Mouse (Mus musculus) CD4-positive, CD25-positive, alpha-beta regulatory T cell, adult 2 months (primary cell): ENCODE measurements around the gene Washc3.

Experiments used
- DNase-seq: peaks from one replicate; pipeline ENCODE4 v3.0.0-alpha.2; 2012; ENCODE audit warnings: low read depth, low spot score

Washc3 gene

GRCm38 (mm10) chr10:88255556-88255955, 54.7 kb downstream of the Washc3 start:
- DNase-seq, result peak; percentile 4

GRCm38 (mm10) chr10:88260309-88260708, 59.4 kb downstream of the Washc3 start:
- DNase-seq, result no peak

DNA sequence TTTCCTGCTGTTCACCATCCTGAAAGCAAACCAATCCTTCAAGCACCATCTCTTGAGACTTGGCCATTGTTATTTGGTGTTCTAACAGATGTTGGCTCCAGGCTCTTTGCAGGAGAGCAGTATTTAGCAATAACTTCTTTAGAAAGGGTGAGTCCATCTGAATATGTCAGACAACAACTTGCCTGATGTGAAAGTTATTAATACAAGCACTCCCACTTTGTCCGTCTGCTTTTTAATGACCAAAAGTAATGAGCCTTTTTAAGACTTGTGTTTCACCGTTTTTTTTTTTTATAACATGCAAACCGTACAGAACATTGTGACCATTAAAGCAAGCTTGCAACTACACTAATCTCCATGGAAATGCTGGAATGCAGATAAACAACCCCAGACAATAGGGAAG, 60.3 kb downstream of the Washc3 start:
- no peak for DNase-seq

GRCm38 (mm10) chr10:88263383-88263782, 62.5 kb downstream of the Washc3 start:
- no peak for DNase-seq

DNA sequence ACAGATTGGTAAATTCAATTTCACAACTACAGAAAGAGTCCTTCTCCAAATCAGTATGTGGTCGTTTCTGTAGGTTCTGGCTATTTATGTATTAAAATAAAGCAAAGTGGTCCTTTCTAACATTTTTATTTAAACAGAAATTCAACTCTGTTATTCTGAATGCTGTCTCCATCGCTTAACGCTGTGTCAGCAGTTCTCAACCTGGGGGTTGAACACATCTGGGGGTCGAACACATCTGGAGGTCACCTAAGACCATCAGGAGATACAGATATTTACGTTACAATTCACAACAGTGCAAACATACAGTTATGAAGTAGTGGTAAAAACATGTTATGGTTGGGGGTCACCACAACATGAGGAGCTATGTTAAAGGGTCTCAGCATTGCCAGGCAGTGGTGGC, 73.2 kb downstream of the Washc3 start:
- DNase-seq, result no peak

GRCm38 (mm10) chr10:88281699-88282098, 80.8 kb downstream of the Washc3 start:
- DNase-seq, result no peak

- no peak for DNase-seq
These were observed 83.6 kb downstream of the Washc3 start for GRCm38 (mm10) chr10:88284343-88284990.

DNA sequence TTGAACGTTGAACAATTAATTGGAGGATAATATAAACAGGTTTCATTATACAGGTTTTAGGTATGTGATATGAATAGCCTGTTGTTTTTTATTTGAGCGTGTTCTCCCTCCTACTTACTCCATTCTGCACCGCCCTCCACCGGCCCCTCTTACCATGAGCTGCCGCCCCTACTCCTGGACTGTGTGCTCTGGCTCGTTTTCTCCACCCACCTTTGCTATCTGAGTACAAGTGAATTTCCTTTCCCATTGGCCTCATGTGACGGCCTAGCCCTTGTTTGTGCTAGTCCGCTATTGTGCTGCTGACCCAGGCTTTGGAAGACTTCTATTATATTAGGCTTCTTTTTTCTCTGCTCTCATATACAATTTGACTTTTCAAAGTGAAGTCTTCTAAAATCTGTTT, 86.4 kb downstream of the Washc3 start:
- DNase-seq, result no peak

DNA sequence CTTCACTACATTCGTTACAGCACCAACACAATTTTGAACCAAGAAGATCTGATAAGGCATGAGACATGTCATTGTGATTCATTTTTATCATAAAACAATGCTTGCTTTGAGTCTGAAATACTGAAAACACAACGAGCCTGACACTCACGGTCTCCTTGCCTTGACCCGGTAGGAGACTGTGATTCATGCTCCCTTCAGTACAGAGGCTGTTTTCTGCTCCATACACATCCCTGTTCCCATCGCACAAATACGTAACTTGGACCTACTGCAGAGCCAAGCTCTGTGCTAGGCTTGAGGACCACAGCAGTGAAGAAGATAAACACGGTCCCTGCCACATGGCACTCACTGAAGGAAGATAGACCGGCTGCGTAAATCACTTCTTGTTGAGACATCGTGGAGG, 87.2 kb downstream of the Washc3 start:
- no peak for DNase-seq

GRCm38 (mm10) chr10:88295091-88295490, 94.2 kb downstream of the Washc3 start:
- DNase-seq, result no peak
